Mouse (Mus musculus) G1E (cell line): ENCODE measurements around the gene Dcp1a. TPM values are rescaled to one million over a fixed set of nuclear protein-coding genes. Genes with fewer than 3 reads are reported as not detected.

ENCODE experiments used
- ATAC-seq: 2 replicates; pipeline ENCODE4 v1.8.0; 2016; ENCODE audit warnings: mild to moderate bottlenecking; ENCODE audit not compliant: insufficient number of reproducible peaks, poor library complexity, low FRiP score, severe bottlenecking; ENCODE audit errors: extremely low read depth
- DNase-seq: peaks from one replicate; pipeline ENCODE4 v3.0.0; 2012; ENCODE audit warnings: low spot score
- H3K27me3 ChIP-seq: 2 replicates; pipeline ENCODE4 v1.6.1; 2012; ENCODE audit warnings: mild to moderate bottlenecking, low read length, inconsistent platforms; ENCODE audit not compliant: insufficient read depth
- H3K36me3 ChIP-seq: replicated peaks from 2 replicates; pipeline ENCODE3; 2012; ENCODE audit warnings: mild to moderate bottlenecking, inconsistent platforms
- H3K4me1 ChIP-seq: 2 replicates; pipeline ENCODE4 v1.6.1; 2012; ENCODE audit warnings: low read depth, low read length, inconsistent platforms, mixed read lengths; ENCODE audit not compliant: insufficient read depth
- H3K4me3 ChIP-seq: 2 replicates; pipeline ENCODE4 v1.5.1; 2012; ENCODE audit warnings: low read depth, mild to moderate bottlenecking, inconsistent platforms, low read length, moderate library complexity, mixed read lengths
- H3K9me3 ChIP-seq: replicated peaks from 2 replicates; pipeline ENCODE4 v1.6.1; 2012; ENCODE audit warnings: inconsistent platforms
- CTCF ChIP-seq: IDR thresholded peaks from 2 replicates; pipeline ENCODE4 v1.5.1; 2012; ENCODE audit warnings: low read depth, low read length, inconsistent platforms, mixed read lengths
- GATA1 ChIP-seq: IDR thresholded peaks from 2 replicates; pipeline ENCODE4 v1.6.1; 2012; ENCODE audit warnings: borderline replicate concordance, low read length, inconsistent platforms, mixed read lengths
- GATA2 ChIP-seq: IDR thresholded peaks from 2 replicates; pipeline ENCODE4 v1.6.1; 2012; ENCODE audit warnings: low read depth, low read length, inconsistent platforms, borderline replicate concordance
- POLR2AphosphoS5 ChIP-seq: IDR thresholded peaks from 2 replicates; pipeline ENCODE4 v1.6.1; 2012; ENCODE audit warnings: low read depth, low read length, inconsistent platforms; ENCODE audit not compliant: insufficient replicate concordance
- TAL1 ChIP-seq: conservative IDR thresholded peaks from 2 replicates; pipeline ENCODE4 v1.6.1; 2012; ENCODE audit warnings: low read depth, low read length, inconsistent platforms, mixed read lengths
- polyA plus RNA-seq: library from polyadenylated mRNA; stranded (reverse); fragments of >175 nt; gene quantifications from 2 replicates; pipeline ENCODE4 v1.2.3, GENCODE M21; 2012
- total RNA-seq, 2 experiments: library from RNA; stranded (forward) in 1 of 2; stranded (reverse) in 1 of 2; fragments of 200-1000 nt in 1 of 2; fragments of >200 nt in 1 of 2; fragmentation: Nextera tagmentation in 1 of 2; gene quantifications; 2 replicates each; pipeline ENCODE4 v1.2.3; 2014 to 2017

Dcp1a gene
- total and polyA plus RNA-seq, 3 experiments = 30.5 to 73.2 (median 43.2) TPM

GRCm38 (mm10) chr14:30570303-30570702 is 91.0 kb downstream of the Dcp1a start:
- peaks cover 92% of the 10 kb centered on the region for H3K4me1 ChIP-seq
- H3K9me3 ChIP-seq = no peaks in the 10 kb centered on the region
- ATAC-seq (no peak), DNase-seq (no peak)
- no peak overlapping the region for H3K4me3 ChIP-seq
- H3K36me3 ChIP-seq = peaks cover 99% of the 10 kb centered on the region
- H3K27me3 ChIP-seq = peaks cover 2% of the 10 kb centered on the region; the same call in 1 of the 2 replicates
- TF ChIP-seq CTCF = no peak
- TF ChIP-seq GATA1 = no peak
- TF ChIP-seq TAL1 = no peak
- no peak for TF ChIP-seq GATA2
- no peak; the same call in 1 of the 2 replicates for TF ChIP-seq POLR2AphosphoS5

- peaks cover 2% of the 10 kb centered on the region; the same call in 1 of the 2 replicates for H3K27me3 ChIP-seq
- no peak for ATAC-seq
- H3K9me3 ChIP-seq = no peaks in the 10 kb centered on the region
- TF ChIP-seq POLR2AphosphoS5 (no peak), TAL1 (no peak), GATA1 (no peak), GATA2 (no peak), CTCF (no peak)
- H3K4me3 ChIP-seq = no peak overlapping the region
- peaks cover 89% of the 10 kb centered on the region for H3K4me1 ChIP-seq
- H3K36me3 ChIP-seq = peaks cover 93% of the 10 kb centered on the region
- no peak for DNase-seq
Measured at GRCm38 (mm10) chr14:30572253-30572652, 92.9 kb downstream of the Dcp1a start.

GRCm38 (mm10) chr14:30573235-30573634 is 93.9 kb downstream of the Dcp1a start:
- Histone ChIP-seq H3K4me3 (no peak overlapping the region), H3K36me3 (peaks cover 83% of the 10 kb centered on the region), H3K9me3 (no peaks in the 10 kb centered on the region), H3K4me1 (peaks cover 90% of the 10 kb centered on the region), H3K27me3 (peaks cover 2% of the 10 kb centered on the region; the same call in 1 of the 2 replicates)
- TF ChIP-seq CTCF (no peak), GATA1 (no peak), POLR2AphosphoS5 (no peak), GATA2 (no peak), TAL1 (no peak)
- DNase-seq = no peak
- ATAC-seq = no peak

GRCm38 (mm10) chr14:30573983-30574584 is 94.7 kb downstream of the Dcp1a start:
- Histone ChIP-seq H3K36me3 (peaks cover 74% of the 10 kb centered on the region), H3K4me3 (no peak overlapping the region), H3K9me3 (no peaks in the 10 kb centered on the region), H3K27me3 (peaks cover 2% of the 10 kb centered on the region; the same call in 1 of the 2 replicates), H3K4me1 (peaks cover 87% of the 10 kb centered on the region)
- DNase-seq (peak; percentile 14), ATAC-seq (no peak)
- TF ChIP-seq POLR2AphosphoS5 (no peak), GATA2 (no peak), CTCF (peak; percentile 94), TAL1 (no peak)

- Histone ChIP-seq H3K9me3 (no peaks in the 10 kb centered on the region), H3K4me3 (peak overlapping the region; percentile 50; the same call in 1 of the 2 replicates), H3K27me3 (no peaks in the 10 kb centered on the region), H3K4me1 (peaks cover 85% of the 10 kb centered on the region), H3K36me3 (peaks cover 58% of the 10 kb centered on the region)
- TF ChIP-seq GATA1 (no peak), TAL1 (no peak), POLR2AphosphoS5 (no peak), CTCF (no peak), GATA2 (no peak)
- ATAC-seq (no peak), DNase-seq (no peak)
Measured at GRCm38 (mm10) chr14:30575791-30576190, 96.5 kb downstream of the Dcp1a start.

GRCm38 (mm10) chr14:30576260-30576659 is 96.9 kb downstream of the Dcp1a start:
- H3K4me1 ChIP-seq = peaks cover 85% of the 10 kb centered on the region
- H3K4me3 ChIP-seq = peak overlapping the region; percentile 50; the same call in 1 of the 2 replicates

More at GRCm38 (mm10) chr14:30576260-30576659, 96.9 kb downstream of the Dcp1a start:
- H3K27me3 ChIP-seq = no peaks in the 10 kb centered on the region
- H3K36me3 ChIP-seq = peaks cover 53% of the 10 kb centered on the region
- TF ChIP-seq CTCF (no peak), TAL1 (no peak), GATA1 (no peak), POLR2AphosphoS5 (no peak)
- ATAC-seq (peak; percentile 11; the same call in 1 of the 2 replicates), DNase-seq (no peak)
- no peaks in the 10 kb centered on the region for H3K9me3 ChIP-seq

Other genes starting within 250 kb of the Dcp1a start
- 0.30 TPM in 1 of 2 replicates, not detected in the other for gene Cacna1d, start 11.9 kb downstream of the Dcp1a start, total RNA-seq (2014; fragmentation: Nextera tagmentation)
- 0.22 and 0.23 TPM in 2 replicates for gene Cacna1d, start 11.9 kb downstream of the Dcp1a start, total RNA-seq (2017)
- gene Cacna1d, start 11.9 kb downstream of the Dcp1a start, polyA plus RNA-seq = 0.04 TPM in 1 of 2 replicates, not detected in the other
- gene Tkt, start 68.8 kb downstream of the Dcp1a start, total RNA-seq (2014; fragmentation: Nextera tagmentation) = 143 and 146 TPM in 2 replicates
- 550 and 661 TPM in 2 replicates for gene Tkt, start 68.8 kb downstream of the Dcp1a start, total RNA-seq (2017)
- 1,030 and 1,086 TPM in 2 replicates for gene Tkt, start 68.8 kb downstream of the Dcp1a start, polyA plus RNA-seq
- gene Prkcd, start 146.7 kb downstream of the Dcp1a start, total RNA-seq (2014; fragmentation: Nextera tagmentation) = 31.3 and 43.9 TPM in 2 replicates
- gene Prkcd, start 146.7 kb downstream of the Dcp1a start, total RNA-seq (2017) = 130 and 138 TPM in 2 replicates
- gene Prkcd, start 146.7 kb downstream of the Dcp1a start, polyA plus RNA-seq = 37.0 and 43.6 TPM in 2 replicates
- 20.8 and 26.9 TPM in 2 replicates for gene Rft1, start 174.8 kb downstream of the Dcp1a start, total RNA-seq (2014; fragmentation: Nextera tagmentation)
- gene Rft1, start 174.8 kb downstream of the Dcp1a start, total RNA-seq (2017) = 14.9 and 15.0 TPM in 2 replicates
- gene Rft1, start 174.8 kb downstream of the Dcp1a start, polyA plus RNA-seq = 2.7 and 4.4 TPM in 2 replicates
- 26.2 and 26.6 TPM in 2 replicates for gene Sfmbt1, start 235.3 kb downstream of the Dcp1a start, total RNA-seq (2014; fragmentation: Nextera tagmentation)
- 14.8 and 15.7 TPM in 2 replicates for gene Sfmbt1, start 235.3 kb downstream of the Dcp1a start, total RNA-seq (2017)
- 2.0 and 3.1 TPM in 2 replicates for gene Sfmbt1, start 235.3 kb downstream of the Dcp1a start, polyA plus RNA-seq